Mouse (Mus musculus): ENCODE measurements around the gene Kat5. TPM values are rescaled to one million over a fixed set of nuclear protein-coding genes. Genes with fewer than 3 reads are reported as not detected.

The Kat5 gene
- total and polyA plus RNA-seq, 3 experiments: 46.5 to 106 (median 62.8) TPM

DNA sequence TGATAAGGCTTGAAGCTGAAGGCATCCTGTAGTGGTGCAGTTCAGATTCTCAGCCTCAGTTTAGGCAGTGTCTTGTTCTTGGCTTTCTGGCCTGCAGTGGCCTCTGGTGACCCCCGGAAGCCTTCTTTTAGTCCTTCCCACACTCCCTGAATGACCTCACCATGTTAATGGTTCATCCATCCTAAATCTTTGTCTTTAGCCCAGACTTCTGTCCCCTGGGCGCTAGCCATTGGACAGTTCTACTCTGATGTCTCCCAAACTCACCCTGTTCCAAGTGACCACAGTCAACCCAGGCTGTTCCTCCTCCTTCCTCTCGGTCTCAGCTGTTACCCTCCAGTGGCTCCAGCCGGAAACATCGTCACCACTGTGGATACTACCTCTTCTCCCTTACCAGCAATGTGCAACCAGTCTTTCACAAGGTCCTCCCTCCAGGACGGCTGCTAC is 39.3 kb upstream of the Kat5 start:
- no peak overlapping the region for H3K4me3 ChIP-seq (replicated peaks in 1 of 3; ENCODE audit: low read depth in 2 of 3, low read length in 2 of 3, poor library complexity in 1 of 3)
- in situ Hi-C loops (cut with MboI; ENCODE audit: low pct_ligation_motif_present, low pct_unique_long_range_greater_than_20kb, low sequenced_read_pairs): no loop called here
- no peak for DNase-seq (ENCODE audit: extremely low read depth)

DNA sequence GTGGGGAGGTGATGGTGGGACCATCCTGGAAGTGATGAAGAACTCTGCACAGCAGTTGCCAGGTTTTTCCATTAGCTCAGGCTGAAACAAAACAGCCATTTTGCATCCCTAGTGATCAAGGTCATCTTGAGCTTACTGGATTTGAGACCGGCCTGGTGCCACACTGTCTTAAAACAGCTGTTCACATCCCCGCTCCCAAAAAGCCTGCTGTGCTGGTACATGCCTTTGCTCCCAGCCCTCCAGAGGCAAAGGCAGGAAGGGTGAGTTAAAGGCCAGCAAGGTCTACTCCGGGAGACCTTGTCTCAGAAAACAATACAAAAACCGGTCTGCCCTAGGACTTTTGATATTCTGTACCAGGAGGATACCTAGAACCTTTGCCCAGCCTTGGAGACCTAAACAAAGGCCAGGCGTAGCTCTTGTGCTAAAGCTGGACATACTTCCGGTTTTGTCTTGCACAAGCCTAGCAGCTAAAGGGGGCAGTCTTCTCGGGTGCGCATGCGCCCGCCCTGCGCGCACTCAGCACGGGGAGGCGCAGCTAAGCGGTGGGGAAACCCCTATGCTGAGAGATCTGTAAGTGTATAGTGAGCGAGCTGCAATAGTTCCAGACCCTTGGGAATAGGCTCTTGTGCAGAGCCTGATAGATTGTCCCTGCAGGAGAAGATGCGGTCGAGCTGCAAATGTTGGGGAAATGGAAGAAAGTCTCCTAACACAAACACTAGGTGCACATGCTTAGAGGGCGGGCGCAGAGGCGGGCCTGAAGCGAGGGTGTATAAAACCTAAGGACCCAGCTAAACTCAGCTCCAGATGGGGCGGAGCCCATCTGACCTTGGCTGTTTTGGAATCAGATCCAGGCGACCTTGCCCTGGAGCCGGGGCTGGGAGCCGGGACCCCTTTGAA is 38.6 kb upstream of the Kat5 start:
- Histone ChIP-seq H3K4me3 (replicated peaks in 1 of 3; ENCODE audit: low read depth in 2 of 3, low read length in 2 of 3, poor library complexity in 1 of 3) (no peak overlapping the region), H3K36me3 (replicated peaks in 1 of 2; ENCODE audit: control insufficient read depth in 1 of 2, insufficient read depth in 1 of 2, low read length in 1 of 2) (peaks cover 64 to 86% of the 10 kb centered on the region in 2 experiments), H3K27me3 (replicated peaks) (no peaks in the 10 kb centered on the region), H3K4me1 (ENCODE audit: control insufficient read depth in 1 of 2, insufficient read depth in 2 of 2) (peaks cover 9 to 23% of the 10 kb centered on the region in 2 experiments), H3K9ac (ENCODE audit: insufficient read depth, low read depth) (peak overlapping the region; percentile 47), H3K4me2 (ENCODE audit: insufficient read depth, low read depth, poor library complexity, severe bottlenecking) (peak overlapping the region; percentile 42), H3K27ac (ENCODE audit: insufficient read depth, low read depth) (peak overlapping the region; percentile 76), H3K9me3 (replicated peaks; ENCODE audit: low read length) (no peaks in the 10 kb centered on the region), H3K79me2 (replicated peaks; ENCODE audit: control insufficient read depth, extremely low read depth, insufficient read depth, poor library complexity, severe bottlenecking) (no peaks in the 10 kb centered on the region)
- peak; percentile 92 for DNase-seq (ENCODE audit: extremely low read depth)
- dilution Hi-C loops (cut with MboI; ENCODE audit: extremely low pct_ligation_motif_present, extremely low pct_unique_long_range_greater_than_20kb, low sequenced_read_pairs) (no loop called here), in situ Hi-C loops (cut with MboI; ENCODE audit: low pct_ligation_motif_present, low pct_unique_long_range_greater_than_20kb, low sequenced_read_pairs) (no loop called here)
- peak; percentile 59; the same call in 1 of the 2 replicates for TF ChIP-seq TBP (conservative IDR thresholded peaks at IDR 0.05; ENCODE audit: low read depth, low read length)
- no peak for TF ChIP-seq MAX (IDR thresholded peaks at IDR 0.05; ENCODE audit: low read length)
- TF ChIP-seq NELFE (IDR thresholded peaks at IDR 0.05; ENCODE audit: low read depth, low read length): peak; percentile 52; the same call in 1 of the 2 replicates
- TF ChIP-seq ZC3H11A (IDR thresholded peaks at IDR 0.05; ENCODE audit: low read depth, low read length): no peak
- 0 out of 2 replicates have a peak, but pooled peaks have one; percentile 30 for TF ChIP-seq TCF12 (IDR thresholded peaks at IDR 0.05; ENCODE audit: low read depth, low read length)
- no peak for TF ChIP-seq MYC (IDR thresholded peaks at IDR 0.05; ENCODE audit: low read depth, low read length)
- TF ChIP-seq SIN3A (IDR thresholded peaks at IDR 0.05; ENCODE audit: low read length): no peak
- no peak for TF ChIP-seq MAZ (IDR thresholded peaks at IDR 0.05; ENCODE audit: low read depth, low read length)
- TF ChIP-seq USF1 (IDR thresholded peaks at IDR 0.05; ENCODE audit: low read depth, low read length): no peak
- no peak for TF ChIP-seq E2F4 (IDR thresholded peaks at IDR 0.05; ENCODE audit: insufficient replicate concordance, low read depth, low read length)
- TF ChIP-seq POLR2AphosphoS2 (IDR thresholded peaks at IDR 0.05; ENCODE audit: low read depth, low read length): 0 out of 2 replicates have a peak, but pooled peaks have one; percentile 19
- TF ChIP-seq RAD21 (IDR thresholded peaks at IDR 0.05; ENCODE audit: low read depth, low read length): no peak
- no peak for TF ChIP-seq JUND (conservative IDR thresholded peaks at IDR 0.05; ENCODE audit: low read depth, low read length)
- peak; percentile 74 for TF ChIP-seq POLR2A (IDR thresholded peaks at IDR 0.05; ENCODE audit: low read depth, low read length)
- TF ChIP-seq MAFK (IDR thresholded peaks at IDR 0.05; ENCODE audit: insufficient replicate concordance, low read length): no peak
- TF ChIP-seq ELF1 (IDR thresholded peaks at IDR 0.05; ENCODE audit: low read depth, low read length): peak; percentile 95
- TF ChIP-seq CTCF (conservative IDR thresholded peaks at IDR 0.05 in 1 of 2, IDR thresholded peaks at IDR 0.05 in 1 of 2; ENCODE audit: low read depth in 2 of 2, low read length in 2 of 2): peak in 1 of 2 experiments; percentile 19; a peak in 1 of 4 replicates
- no peak for TF ChIP-seq GABPA (IDR thresholded peaks at IDR 0.05; ENCODE audit: insufficient replicate concordance, low read depth, low read length)
- TF ChIP-seq SMC3 (IDR thresholded peaks at IDR 0.05; ENCODE audit: low read depth, low read length): no peak
- no peak; the same call in 1 of the 2 replicates for TF ChIP-seq USF2 (conservative IDR thresholded peaks at IDR 0.05; ENCODE audit: low read depth, low read length)
- no peak for TF ChIP-seq MEF2A (IDR thresholded peaks at IDR 0.05; ENCODE audit: borderline replicate concordance, low read depth, low read length)
- TF ChIP-seq ETS1 (conservative IDR thresholded peaks at IDR 0.05; ENCODE audit: low read depth, low read length): no peak
- TF ChIP-seq BHLHE40 (IDR thresholded peaks at IDR 0.05; ENCODE audit: low read depth, low read length): peak; percentile 29; the same call in 1 of the 2 replicates
- TF ChIP-seq IRF4 (IDR thresholded peaks at IDR 0.05; ENCODE audit: low read depth, low read length): peak; percentile 7; the same call in 1 of the 2 replicates
- no peak; the same call in 1 of the 2 replicates for TF ChIP-seq CHD2 (IDR thresholded peaks at IDR 0.05; ENCODE audit: low read length)
- no peak for TF ChIP-seq JUN (IDR thresholded peaks at IDR 0.05; ENCODE audit: insufficient read depth, low read depth, low read length)
- TF ChIP-seq MXI1 (IDR thresholded peaks at IDR 0.05; ENCODE audit: low read depth, low read length): no peak
- TF ChIP-seq ZMIZ1 (IDR thresholded peaks at IDR 0.05; ENCODE audit: low read depth, low read length): no peak; the same call in none of the 2 replicates
- no peak for TF ChIP-seq CHD1 (IDR thresholded peaks at IDR 0.05; ENCODE audit: low read depth, low read length)
- no peak for TF ChIP-seq ZNF384 (IDR thresholded peaks at IDR 0.05; ENCODE audit: low read depth, low read length)

More for the DNA sequence above, 39.3 kb upstream of the Kat5 start:
- H3K27ac ChIP-seq (ENCODE audit: insufficient read depth, low read depth): peak overlapping the region; percentile 35; the same call in 1 of the 2 replicates
- peaks cover 9 to 23% of the 10 kb centered on the region in 2 experiments for H3K4me1 ChIP-seq (ENCODE audit: control insufficient read depth in 1 of 2, insufficient read depth in 2 of 2)
- peak overlapping the region; percentile 42 for H3K4me2 ChIP-seq (ENCODE audit: insufficient read depth, low read depth, poor library complexity, severe bottlenecking)
- H3K9me3 ChIP-seq (replicated peaks; ENCODE audit: low read length): peaks cover 4% of the 10 kb centered on the region
- H3K9ac ChIP-seq (ENCODE audit: insufficient read depth, low read depth): no peak overlapping the region
- peaks cover 65 to 86% of the 10 kb centered on the region in 2 experiments for H3K36me3 ChIP-seq (replicated peaks in 1 of 2; ENCODE audit: control insufficient read depth in 1 of 2, insufficient read depth in 1 of 2, low read length in 1 of 2)
- dilution Hi-C loops (cut with MboI; ENCODE audit: extremely low pct_ligation_motif_present, extremely low pct_unique_long_range_greater_than_20kb, low sequenced_read_pairs): no loop called here
- no peaks in the 10 kb centered on the region for H3K27me3 ChIP-seq (replicated peaks)
- peak; percentile 44; the same call in 1 of the 2 replicates for TF ChIP-seq CHD2 (IDR thresholded peaks at IDR 0.05; ENCODE audit: low read length)
- TF ChIP-seq MAZ (IDR thresholded peaks at IDR 0.05; ENCODE audit: low read depth, low read length): no peak
- no peaks in the 10 kb centered on the region for H3K79me2 ChIP-seq (replicated peaks; ENCODE audit: control insufficient read depth, extremely low read depth, insufficient read depth, poor library complexity, severe bottlenecking)
